Mouse (Mus musculus): ENCODE results near the gene Olfr813.
"Not testable (repeated sequence)": the region's sequence is repeated elsewhere in the genome, so short reads cannot be mapped to it uniquely, and the experiment has no call there.

GRCm38 (mm10) chr10:129885496-129885895 is 30.3 kb downstream of the Olfr813 start:
- TF ChIP-seq CTCF (IDR thresholded peaks at IDR 0.05; ENCODE audit: low read depth, low read length); POLR2A (IDR thresholded peaks at IDR 0.05; ENCODE audit: borderline replicate concordance, low read depth, low read length): not testable (repeated sequence)

Measured in bone marrow macrophage, adult 2 months (primary cell).